Mouse (Mus musculus) CD4-positive, CD25-positive, alpha-beta regulatory T cell, adult 2 months (primary cell): ENCODE results near the gene 4933407L21Rik.

Source experiments
- DNase-seq: peaks from one replicate; pipeline ENCODE4 v3.0.0-alpha.2; 2012; ENCODE audit warnings: low read depth, low spot score

Gene 4933407L21Rik

GRCm38 (mm10) chr1:85916830-85917450 is 11.3 kb upstream of the 4933407L21Rik start:
- no peak for DNase-seq

GRCm38 (mm10) chr1:85919621-85920020 is 8.7 kb upstream of the 4933407L21Rik start:
- DNase-seq: peak; percentile 22

- DNase-seq: no peak
Measured at GRCm38 (mm10) chr1:85921725-85922124, 6.6 kb upstream of the 4933407L21Rik start.

- DNase-seq: no peak
Measured at GRCm38 (mm10) chr1:85922127-85922864, 6.0 kb upstream of the 4933407L21Rik start.

GRCm38 (mm10) chr1:85922865-85923211 is 5.4 kb upstream of the 4933407L21Rik start:
- no peak for DNase-seq

- no peak for DNase-seq
Measured at GRCm38 (mm10) chr1:85925183-85925582, 3.1 kb upstream of the 4933407L21Rik start.

- DNase-seq: no peak
Measured at GRCm38 (mm10) chr1:85928688-85929065, 394 bp downstream of the 4933407L21Rik start.

GRCm38 (mm10) chr1:85929406-85929805 is 1.1 kb downstream of the 4933407L21Rik start:
- DNase-seq: no peak

- DNase-seq: no peak
Measured at GRCm38 (mm10) chr1:85931170-85931569, 2.9 kb downstream of the 4933407L21Rik start.

GRCm38 (mm10) chr1:85933226-85933625 is 4.9 kb downstream of the 4933407L21Rik start:
- no peak for DNase-seq

GRCm38 (mm10) chr1:85933631-85934465 is 5.6 kb downstream of the 4933407L21Rik start:
- DNase-seq: no peak

- no peak for DNase-seq
Measured at GRCm38 (mm10) chr1:85934560-85934959, 6.3 kb downstream of the 4933407L21Rik start.

- peak; percentile 85 for DNase-seq
Measured at GRCm38 (mm10) chr1:85935148-85935852, 7.0 kb downstream of the 4933407L21Rik start.

- no peak for DNase-seq
Measured at GRCm38 (mm10) chr1:85936265-85936664, 8.0 kb downstream of the 4933407L21Rik start.

GRCm38 (mm10) chr1:85937323-85937722 is 9.0 kb downstream of the 4933407L21Rik start:
- no peak for DNase-seq

- DNase-seq: no peak
Measured at GRCm38 (mm10) chr1:85942318-85942717, 14.0 kb downstream of the 4933407L21Rik start.

- no peak for DNase-seq
Measured at GRCm38 (mm10) chr1:85949085-85949684, 20.9 kb downstream of the 4933407L21Rik start.

- no peak for DNase-seq
Measured at GRCm38 (mm10) chr1:85955150-85955549, 26.9 kb downstream of the 4933407L21Rik start.

GRCm38 (mm10) chr1:85957290-85957689 is 29.0 kb downstream of the 4933407L21Rik start:
- DNase-seq: peak; percentile 50

GRCm38 (mm10) chr1:85957942-85958619 is 29.8 kb downstream of the 4933407L21Rik start:
- DNase-seq: peak; percentile 51
